Mouse (Mus musculus) kidney, adult 8-10 months (tissue): ENCODE results near the gene 2610507B11Rik.
A peak's percentile ranks its signal among the peaks of the same experiment; 100 is the strongest.

Experiments
- DNase-seq, 2 experiments: peaks; one replicate each; pipeline ENCODE4 v3.0.0; 2022

2610507B11Rik gene

GRCm38 (mm10) chr11:78289146-78289763, 27.7 kb downstream of the 2610507B11Rik start:
- DNase-seq = no peak

DNA sequence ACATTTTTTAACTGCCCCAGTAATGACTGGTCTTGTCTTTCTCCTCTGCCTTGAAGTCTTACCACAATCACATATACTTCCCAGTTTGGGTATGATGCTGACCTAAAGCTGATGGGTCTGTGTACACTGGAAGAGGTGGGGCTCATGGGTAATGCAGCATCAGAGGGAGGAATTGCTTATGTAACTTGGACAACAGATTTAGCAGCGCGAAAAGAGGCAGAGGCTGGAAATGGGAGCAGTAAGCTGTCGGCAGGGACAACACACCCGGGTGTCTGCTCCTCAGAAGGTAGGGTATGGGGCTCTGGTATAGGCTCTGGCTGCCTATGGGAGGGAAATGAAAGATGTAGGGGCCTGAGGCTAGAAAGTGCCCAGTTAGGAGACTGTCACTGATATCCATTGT, 29.1 kb downstream of the 2610507B11Rik start, which contains the start of gene BC030499:
TSS of gene BC030499 (plus strand) at position 188 of the 400 bp plus-strand sequence.
- DNase-seq = no peak

DNA sequence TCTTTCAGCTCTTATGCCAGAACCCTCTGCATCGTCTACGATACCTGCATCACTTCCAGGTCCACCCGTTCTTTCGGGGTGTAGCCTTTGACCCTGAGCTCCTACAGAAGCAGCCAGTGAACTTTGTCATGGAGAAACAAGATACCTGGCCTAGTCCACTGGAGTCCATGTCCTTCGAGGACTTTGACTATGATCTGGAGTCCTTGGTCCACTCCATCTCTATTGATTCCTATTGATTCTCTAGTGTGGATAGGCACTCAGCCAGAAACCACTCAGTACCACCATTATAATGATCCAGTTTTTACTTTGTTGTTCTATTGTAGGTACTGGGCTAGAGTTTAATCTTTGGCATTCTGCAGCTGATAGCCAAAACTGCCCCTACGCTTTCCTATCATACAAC, 33.0 kb downstream of the 2610507B11Rik start:
- no peak for DNase-seq

- DNase-seq = no peak
Observed at GRCm38 (mm10) chr11:78300917-78301316, 39.4 kb downstream of the 2610507B11Rik start.

DNA sequence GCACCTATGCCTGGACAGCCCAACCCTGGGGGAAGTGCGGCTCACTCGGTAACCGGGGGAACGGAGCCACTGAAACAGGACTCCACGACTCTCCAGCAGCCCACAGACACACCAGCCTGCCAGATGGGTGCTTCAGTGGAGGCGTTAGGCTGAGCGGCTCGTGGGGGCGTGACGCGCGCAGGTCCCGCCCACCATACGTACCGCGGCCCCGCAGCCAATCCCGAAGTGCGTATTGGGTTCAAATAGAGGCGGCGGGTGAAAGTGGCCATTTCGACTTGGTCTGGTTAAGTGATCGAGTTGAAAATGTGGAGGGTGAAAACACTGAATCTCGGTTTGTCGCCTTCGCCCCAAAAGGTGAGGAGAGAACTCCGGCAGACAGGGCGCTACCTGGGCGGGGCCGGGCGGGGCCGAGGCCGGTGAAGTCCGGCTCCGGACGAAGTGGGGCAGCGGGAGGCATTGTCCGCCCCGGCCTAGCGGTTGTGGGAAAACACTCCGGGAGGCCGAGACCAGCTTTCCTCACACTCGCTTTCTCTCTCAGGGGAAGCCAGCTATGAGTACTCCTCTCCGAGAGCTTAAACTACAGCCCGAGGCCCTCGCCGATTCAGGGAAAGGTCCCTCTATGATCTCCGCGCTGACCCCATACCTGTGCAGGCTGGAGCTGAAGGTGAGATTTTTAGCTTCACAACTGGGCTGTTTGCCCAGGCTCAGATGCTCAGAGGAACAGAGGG, 40.0 kb downstream of the 2610507B11Rik start, which contains the start of gene Spag5:
TSS of gene Spag5 (plus strand) at position 173 of the 728 bp plus-strand sequence.
- peak; percentile 84 to 92 for DNase-seq

DNA sequence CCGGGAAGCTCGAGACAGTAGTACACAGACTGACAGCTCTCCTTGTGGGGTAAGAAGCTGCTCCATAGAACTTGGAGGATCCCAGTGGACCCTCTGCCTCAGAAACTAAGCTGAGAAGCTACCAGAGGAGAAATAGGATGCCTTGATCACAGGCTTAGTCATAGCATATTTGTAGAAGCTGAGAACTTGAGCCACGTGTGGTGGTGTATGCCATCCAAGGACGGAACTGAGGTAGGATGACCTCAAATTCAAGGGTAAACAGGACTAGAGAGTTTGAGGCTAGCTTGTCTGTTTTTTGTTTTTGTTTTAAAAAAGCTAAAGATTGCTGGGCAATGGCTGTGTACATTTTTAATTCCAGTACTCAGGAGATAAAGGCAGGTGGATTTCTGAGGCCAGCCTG, 43.7 kb downstream of the 2610507B11Rik start:
- no peak for DNase-seq

- no peak for DNase-seq
Observed at GRCm38 (mm10) chr11:78310861-78311511, 49.4 kb downstream of the 2610507B11Rik start.

DNA sequence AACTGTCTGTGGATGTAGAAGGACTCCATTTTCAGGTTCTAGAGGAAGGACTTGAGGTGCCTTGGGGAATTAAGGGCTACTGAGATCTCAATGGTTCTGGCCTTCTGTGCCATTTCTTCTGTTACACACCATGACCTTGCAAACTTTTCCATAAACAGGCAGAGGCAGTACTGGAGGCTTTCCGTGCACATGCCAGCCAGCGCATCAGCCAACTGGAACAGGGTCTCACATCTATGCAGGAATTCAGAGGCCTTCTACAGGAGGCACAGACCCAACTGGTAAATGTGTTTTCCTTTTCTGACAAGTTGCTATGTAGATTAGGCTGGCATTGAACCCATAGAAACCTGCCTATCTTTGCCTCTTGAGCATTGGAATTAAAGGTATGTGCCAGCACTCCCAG, 52.1 kb downstream of the 2610507B11Rik start:
- DNase-seq = peak in 1 of 2 experiments; percentile 31

GRCm38 (mm10) chr11:78318411-78318810, 56.9 kb downstream of the 2610507B11Rik start:
- DNase-seq = no peak

DNA sequence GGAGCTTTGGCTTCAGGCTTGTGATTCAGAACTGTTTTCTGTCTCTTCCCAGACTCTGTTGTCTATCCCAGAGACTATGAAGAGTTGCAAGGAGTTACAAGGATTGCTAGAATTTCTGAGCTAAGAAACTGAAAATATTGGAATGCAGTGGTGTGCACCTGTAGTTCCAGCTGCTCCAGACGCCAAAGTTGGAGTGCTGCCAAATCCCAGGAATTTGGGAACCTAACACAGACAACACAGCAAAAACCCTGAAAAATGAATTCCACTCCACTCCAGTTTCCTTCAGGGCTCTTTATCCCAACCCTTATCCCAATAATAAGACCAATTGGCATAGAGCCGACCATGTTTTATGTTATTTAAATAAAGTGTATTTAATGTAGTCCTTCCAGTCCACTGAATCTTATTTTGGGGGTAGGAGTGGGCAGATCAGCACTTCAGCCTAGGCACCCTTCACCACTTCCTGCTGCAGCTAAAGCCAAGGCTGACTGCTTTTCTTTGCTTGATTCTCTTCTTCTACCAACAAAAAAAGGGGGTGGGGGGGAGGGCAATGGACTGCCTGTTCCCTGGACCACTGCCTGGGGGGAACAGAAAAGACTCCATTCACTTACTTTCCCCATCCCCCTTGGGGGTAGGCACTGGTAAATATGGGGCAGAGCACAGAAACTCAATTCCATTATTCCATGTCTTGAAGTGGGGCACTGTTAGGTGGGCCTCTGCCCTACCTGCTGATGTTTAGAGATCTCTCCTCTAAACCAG, 60.7 kb downstream of the 2610507B11Rik start:
- no peak for DNase-seq

GRCm38 (mm10) chr11:78322860-78323259, 61.3 kb downstream of the 2610507B11Rik start, which contains the start of gene Aldoc:
Gene Aldoc (plus strand): TSS chr11:78322968.
- peak; percentile 92 to 96 for DNase-seq

DNA sequence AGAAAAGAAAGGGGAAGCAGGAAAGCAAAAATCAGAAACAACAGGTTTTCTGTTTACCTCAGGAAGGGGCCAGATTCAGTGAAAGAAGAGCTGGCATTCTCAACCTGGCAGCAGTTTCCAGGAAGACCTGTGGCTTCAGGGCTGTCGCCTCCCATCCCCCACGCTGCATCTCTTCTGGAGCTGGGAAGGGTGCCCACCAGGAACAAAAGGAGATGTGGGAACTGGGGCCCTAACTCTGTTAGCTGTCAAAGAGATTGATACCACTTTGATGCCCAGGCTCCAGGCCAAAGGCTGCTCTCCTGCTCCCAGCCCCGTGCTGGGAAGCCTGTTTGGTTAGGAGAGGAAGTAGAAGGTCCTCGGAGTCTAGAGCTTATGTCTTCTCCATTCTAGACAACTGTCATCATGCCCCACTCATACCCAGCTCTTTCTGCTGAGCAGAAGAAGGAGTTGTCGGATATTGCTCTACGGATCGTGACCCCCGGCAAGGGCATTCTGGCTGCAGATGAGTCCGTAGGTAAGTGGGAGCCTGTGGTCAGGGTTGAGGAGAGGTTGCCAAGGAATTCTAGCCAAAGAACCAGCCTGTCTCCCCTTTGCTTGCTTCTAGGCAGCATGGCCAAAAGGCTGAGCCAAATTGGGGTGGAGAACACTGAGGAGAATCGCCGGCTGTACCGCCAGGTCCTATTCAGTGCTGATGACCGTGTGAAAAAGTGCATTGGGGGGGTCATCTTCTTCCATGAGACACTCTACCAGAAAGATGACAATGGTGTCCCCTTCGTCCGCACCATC, 62.6 kb downstream of the 2610507B11Rik start:
- DNase-seq = no peak

DNA sequence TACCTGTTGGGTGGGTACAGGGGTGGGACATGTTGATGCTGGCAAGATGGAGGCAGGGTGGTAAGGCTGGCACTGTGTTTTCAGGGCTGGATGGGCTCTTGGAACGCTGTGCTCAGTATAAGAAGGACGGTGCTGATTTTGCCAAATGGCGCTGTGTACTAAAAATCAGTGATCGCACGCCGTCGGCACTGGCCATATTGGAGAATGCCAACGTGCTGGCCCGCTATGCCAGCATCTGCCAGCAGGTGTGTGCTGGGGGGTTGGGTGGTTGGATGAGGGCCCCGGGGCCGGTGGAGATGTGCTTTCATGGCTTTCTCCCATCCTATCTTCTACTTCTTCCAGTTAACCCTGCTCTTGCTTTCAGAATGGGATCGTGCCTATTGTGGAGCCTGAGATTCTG, 63.4 kb downstream of the 2610507B11Rik start:
- no peak for DNase-seq

DNA sequence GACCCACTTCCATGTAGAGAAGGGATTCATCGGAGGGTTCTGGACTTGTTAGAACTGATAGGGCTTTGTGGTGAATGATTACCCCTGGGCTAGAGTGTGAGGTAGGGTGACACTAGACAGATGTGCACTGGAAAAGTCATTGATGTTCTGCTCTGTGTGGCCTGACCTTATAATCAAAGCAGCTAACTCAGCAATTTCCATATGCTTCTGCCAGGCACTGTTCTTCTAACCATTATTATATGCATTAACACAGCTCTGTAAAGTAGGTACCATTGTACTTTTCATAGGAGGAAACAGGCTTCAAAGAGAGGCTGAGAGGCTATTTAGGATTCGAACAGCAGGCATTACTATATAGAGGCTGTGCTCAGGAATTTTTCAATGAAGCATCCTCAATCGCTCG, 65.7 kb downstream of the 2610507B11Rik start:
- DNase-seq = no peak

DNA sequence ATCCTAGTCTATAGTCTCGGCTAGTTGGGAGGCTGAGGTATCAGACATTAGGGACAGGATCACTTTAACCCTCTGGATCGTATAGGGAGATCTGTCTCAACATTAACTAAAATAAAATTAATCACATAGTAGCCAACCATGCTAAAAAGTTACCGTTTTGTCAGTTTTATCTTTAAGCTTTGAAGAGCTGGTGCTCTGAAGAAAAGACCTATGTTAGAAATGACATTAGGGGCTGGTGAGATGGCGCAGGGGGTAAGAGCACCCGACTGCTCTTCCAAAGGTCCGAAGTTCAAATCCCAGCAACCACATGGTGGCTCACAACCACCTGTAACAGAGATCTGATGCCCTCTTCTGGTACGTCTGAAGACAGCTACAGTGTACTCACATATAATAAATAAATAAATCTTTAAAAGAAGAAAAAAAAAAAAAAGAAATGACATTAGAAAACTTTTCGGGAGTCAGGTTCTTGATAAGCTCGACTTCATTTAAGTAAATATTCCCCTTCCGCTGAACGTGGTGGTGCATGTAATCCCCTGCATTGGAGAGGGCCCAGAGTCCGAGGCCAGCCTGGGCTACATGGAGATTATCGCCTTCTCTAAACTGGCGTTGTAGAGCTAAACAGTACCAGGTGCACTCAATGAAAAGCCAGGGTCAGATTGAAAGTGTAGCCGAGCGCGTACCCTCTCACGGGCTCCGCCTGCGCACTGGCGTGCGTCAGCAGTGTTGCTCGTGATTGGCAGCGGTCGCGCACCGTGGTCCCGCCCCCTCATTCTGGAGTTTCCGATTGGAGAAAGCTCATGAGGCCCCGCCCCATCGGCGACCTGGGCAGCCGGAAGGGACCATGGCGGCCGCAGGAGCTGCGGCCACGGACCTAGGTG, 66.3 kb downstream of the 2610507B11Rik start, which contains the start of gene Pigs:
TSS of gene Pigs (plus strand) at position 782 of the 878 bp plus-strand sequence.
- DNase-seq = peak; percentile 97 to 99

GRCm38 (mm10) chr11:78328512-78329056, 67.0 kb downstream of the 2610507B11Rik start:
- no peak for DNase-seq

GRCm38 (mm10) chr11:78332676-78333075, 71.1 kb downstream of the 2610507B11Rik start:
- no peak for DNase-seq

DNA sequence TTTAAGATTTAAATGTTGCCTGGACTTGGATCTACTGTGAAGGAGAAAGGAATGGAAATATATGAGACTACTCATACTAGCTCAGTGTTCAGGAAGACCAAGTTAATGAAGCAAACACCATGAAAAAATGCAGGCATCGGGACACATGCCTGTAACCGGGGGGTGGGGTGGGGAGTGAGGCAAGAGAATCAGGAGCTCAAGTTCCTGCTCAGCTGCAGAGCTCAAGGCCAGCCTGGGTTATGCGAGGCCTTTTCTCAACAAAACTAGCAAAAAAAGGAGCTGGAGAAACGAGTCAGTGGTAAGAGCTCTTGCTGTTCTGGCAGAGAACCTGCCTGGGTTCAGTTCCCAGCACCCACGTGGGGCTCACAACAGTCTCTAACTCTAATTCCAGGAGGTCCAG, 72.4 kb downstream of the 2610507B11Rik start:
- no peak for DNase-seq

- DNase-seq = no peak
Observed at GRCm38 (mm10) chr11:78337040-78337439, 75.5 kb downstream of the 2610507B11Rik start.
